Mouse (Mus musculus) embryonic stem cell, embryonic (primary cell): ENCODE results near the gene Nnmt.

Source experiments
- CTCF ChIA-PET, 4 experiments: fragments of 300-600 bp in 2 of 4; fragments of 350-600 bp in 2 of 4; sonication (Branson Sonifier 250); formaldehyde crosslinking; loops; one replicate each; lab custom pipeline; 2022; ENCODE audit warnings: inconsistent platforms in 2 of 4; lab: Charles Lee
- POLR2A ChIA-PET, 4 experiments: fragments of 300-600 bp in 2 of 4; fragments of 350-600 bp in 2 of 4; sonication (Branson Sonifier 250); formaldehyde crosslinking; loops; one replicate each; lab custom pipeline; 2022; ENCODE audit warnings: antibody characterized with exemption in 4 of 4, inconsistent platforms in 1 of 4; lab: Charles Lee

Nnmt gene

GRCm38 (mm10) chr9:48604939-48605598 is at the start of gene Nnmt:
Gene Nnmt (minus strand): TSS chr9:48605153.
- CTCF ChIA-PET, result interaction anchor here in 3 of 4 experiments (0.7 to 2.0 kb wide), 7 partner anchors 9 to 842 kb away, joined by 3 to 9 read pairs (median 4); no protein-coding TSS in a partner anchor
- POLR2A ChIA-PET, result interaction anchor here (0.6 to 2.7 kb wide), 12 partner anchors 8 to 112 kb away, joined by 3 to 14 read pairs (median 4); partner anchors contain the start of genes Gm5617 (in 2 of the 4) and Rbm7 (in 2 of the 4)

- POLR2A ChIA-PET, result interaction anchor here in 2 of 4 experiments (0.5 to 1.5 kb wide), 5 partner anchors 82 to 706 kb away, joined by 3 to 6 read pairs (median 4); no protein-coding TSS in a partner anchor
- CTCF ChIA-PET, result interaction anchor here in 2 of 4 experiments (0.5 to 2.6 kb wide), 3 partner anchors 206 to 318 kb away, joined by 3 to 5 read pairs (median 5); no protein-coding TSS in a partner anchor
These were observed 49.8 kb upstream of the Nnmt start for GRCm38 (mm10) chr9:48654730-48655129.

GRCm38 (mm10) chr9:48653399-48654070 is 48.6 kb upstream of the Nnmt start:
- ChIA-PET POLR2A (interaction anchor here in 2 of 4 experiments (0.5 to 1.5 kb wide), 2 partner anchors 54 to 370 kb away, joined by 3 read pairs; no protein-coding TSS in a partner anchor), CTCF (interaction anchor here in 2 of 4 experiments (0.6 to 2.6 kb wide), 2 partner anchors 202 to 207 kb away, joined by 3 to 5 read pairs; no protein-coding TSS in a partner anchor)

- POLR2A ChIA-PET, result no interaction called here
- CTCF ChIA-PET, result no interaction called here
These were observed 47.1 kb upstream of the Nnmt start for GRCm38 (mm10) chr9:48652026-48652425.

GRCm38 (mm10) chr9:48650846-48651245 is 45.9 kb upstream of the Nnmt start:
- CTCF ChIA-PET, result interaction anchor here in 2 of 4 experiments (0.6 to 1.2 kb wide), 4 partner anchors 208 to 596 kb away, joined by 3 to 5 read pairs (median 4); no protein-coding TSS in a partner anchor
- POLR2A ChIA-PET, result interaction anchor here in 1 of 4 experiments (0.6 kb wide), 1 partner anchor 242 kb away, joined by 3 read pairs; no protein-coding TSS in a partner anchor

GRCm38 (mm10) chr9:48649851-48650685 is 45.1 kb upstream of the Nnmt start:
- POLR2A ChIA-PET, result no interaction called here
- CTCF ChIA-PET, result interaction anchor here in 3 of 4 experiments (0.6 to 8.0 kb wide), 8 partner anchors 185 to 1836 kb away, joined by 3 to 58 read pairs (median 4); no protein-coding TSS in a partner anchor

GRCm38 (mm10) chr9:48649098-48649766 is 44.3 kb upstream of the Nnmt start:
- ChIA-PET CTCF (interaction anchor here in 3 of 4 experiments (0.6 to 8.0 kb wide), 9 partner anchors 32 to 1836 kb away, joined by 3 to 58 read pairs (median 4); no protein-coding TSS in a partner anchor), POLR2A (interaction anchor here in 2 of 4 experiments (0.6 to 0.8 kb wide), 2 partner anchors 312 to 404 kb away, joined by 3 read pairs; no protein-coding TSS in a partner anchor)

GRCm38 (mm10) chr9:48648285-48649097 is 43.5 kb upstream of the Nnmt start:
- CTCF ChIA-PET, result interaction anchor here (0.5 to 8.0 kb wide), 27 partner anchors 7 to 840 kb away, joined by 3 to 58 read pairs (median 5); partner anchors contain the start of gene Zbtb16 (in 2 of the 4)
- POLR2A ChIA-PET, result interaction anchor here in 3 of 4 experiments (0.5 to 1.9 kb wide), 10 partner anchors 11 to 1542 kb away, joined by 3 to 5 read pairs (median 3); partner anchors contain the start of gene Zbtb16 (in 1 of the 3)

- ChIA-PET POLR2A (interaction anchor here in 3 of 4 experiments (0.5 to 1.9 kb wide), 10 partner anchors 10 to 1543 kb away, joined by 3 to 5 read pairs (median 3); partner anchors contain the start of gene Zbtb16 (in 1 of the 3)), CTCF (interaction anchor here (0.5 to 8.0 kb wide), 39 partner anchors 8 to 841 kb away, joined by 3 to 58 read pairs (median 4); partner anchors contain the start of gene Zbtb16 (in 2 of the 4))
These were observed 42.8 kb upstream of the Nnmt start for GRCm38 (mm10) chr9:48647648-48648284.

GRCm38 (mm10) chr9:48646781-48647647 is 42.1 kb upstream of the Nnmt start:
- CTCF ChIA-PET, result interaction anchor here (0.6 to 8.0 kb wide), 44 partner anchors 9 to 842 kb away, joined by 3 to 58 read pairs (median 4); partner anchors contain the start of gene Zbtb16 (in 2 of the 4)
- POLR2A ChIA-PET, result interaction anchor here in 3 of 4 experiments (0.6 to 1.9 kb wide), 9 partner anchors 9 to 433 kb away, joined by 3 to 5 read pairs (median 3); partner anchors contain the start of gene Zbtb16 (in 1 of the 3)

- ChIA-PET POLR2A (interaction anchor here in 1 of 4 experiments (0.6 to 0.9 kb wide), 2 partner anchors 244 to 291 kb away, joined by 3 to 5 read pairs; no protein-coding TSS in a partner anchor), CTCF (interaction anchor here (0.6 to 8.0 kb wide), 22 partner anchors 10 to 862 kb away, joined by 3 to 58 read pairs (median 6); partner anchors contain the start of gene Zbtb16 (in 1 of the 4))
These were observed 41.3 kb upstream of the Nnmt start for GRCm38 (mm10) chr9:48646251-48646650.

GRCm38 (mm10) chr9:48645648-48646126 is 40.7 kb upstream of the Nnmt start:
- POLR2A ChIA-PET, result interaction anchor here in 2 of 4 experiments (0.5 to 0.9 kb wide), 2 partner anchors 244 to 740 kb away, joined by 3 read pairs; no protein-coding TSS in a partner anchor
- CTCF ChIA-PET, result interaction anchor here (0.6 to 8.0 kb wide), 20 partner anchors 10 to 863 kb away, joined by 3 to 58 read pairs (median 6); no protein-coding TSS in a partner anchor

- ChIA-PET CTCF (interaction anchor here (0.5 to 8.0 kb wide), 19 partner anchors 10 to 347 kb away, joined by 3 to 58 read pairs (median 5); no protein-coding TSS in a partner anchor), POLR2A (interaction anchor here in 2 of 4 experiments (0.5 to 0.9 kb wide), 3 partner anchors 245 to 741 kb away, joined by 3 read pairs; no protein-coding TSS in a partner anchor)
These were observed 40.1 kb upstream of the Nnmt start for GRCm38 (mm10) chr9:48644926-48645647.
